Mouse (Mus musculus) spleen, adult 2 months (tissue): ENCODE measurements around the gene Txnrd1. TPM values are rescaled to one million over a fixed set of nuclear protein-coding genes. Genes with fewer than 3 reads are reported as not detected.

Experiments
- DNase-seq, 2 experiments: peaks; one replicate each; pipeline versions ENCODE4 v3.0.0 to v3.0.0-alpha.2; 2012 to 2021; ENCODE audit warnings: low spot score in 2 of 2, low read depth in 1 of 2
- H3K27ac ChIP-seq: fragments of 200-500 bp; 2 replicates; pipeline ENCODE4 v1.5.1; 2012; ENCODE audit warnings: low read length, inconsistent platforms; ENCODE audit not compliant: insufficient read depth
- H3K27me3 ChIP-seq: fragments of 200-500 bp; 2 replicates; pipeline ENCODE4 v1.6.1; 2012; ENCODE audit warnings: mild to moderate bottlenecking, moderate library complexity, low read length, inconsistent platforms; ENCODE audit not compliant: control insufficient read depth, insufficient read depth
- H3K36me3 ChIP-seq: fragments of 200-500 bp; 2 replicates; pipeline ENCODE4 v1.6.1; 2012; ENCODE audit warnings: mild to moderate bottlenecking, low read length, inconsistent platforms; ENCODE audit not compliant: control insufficient read depth, insufficient read depth
- H3K4me1 ChIP-seq: fragments of 200-500 bp; 2 replicates; pipeline ENCODE4 v1.6.1; 2011; ENCODE audit warnings: inconsistent platforms; ENCODE audit not compliant: control insufficient read depth, insufficient read depth, insufficient read length
- H3K4me3 ChIP-seq: fragments of 200-500 bp; 2 replicates; pipeline ENCODE4 v1.5.1; 2011; ENCODE audit warnings: mild to moderate bottlenecking, inconsistent platforms; ENCODE audit not compliant: insufficient read depth, insufficient read length; ENCODE audit errors: extremely low read depth
- CTCF ChIP-seq: fragments of 200-500 bp; IDR thresholded peaks from 2 replicates; pipeline ENCODE4 v1.5.1; 2011; ENCODE audit warnings: mild to moderate bottlenecking, inconsistent platforms; ENCODE audit not compliant: insufficient read depth, insufficient read length, insufficient replicate concordance; ENCODE audit errors: extremely low read depth
- POLR2A ChIP-seq: fragments of 200-500 bp; IDR thresholded peaks from 2 replicates; pipeline ENCODE4 v1.6.1; 2011; ENCODE audit warnings: low read depth, low read length, inconsistent platforms
- WGBS: fragments of 180-500 bp; shearing (Covaris S2); methylation state at CpG from one replicate; pipeline ENCODE4 v1.1.7; 2018; 5-methylcytosine and 5-hydroxymethylcytosine counted together
- polyA plus RNA-seq: library from polyadenylated mRNA; depleted of rRNA; stranded (reverse); fragments of >200 nt; gene quantifications from 2 replicates; pipeline ENCODE4 v1.2.3, GENCODE M21; 2012

Gene Txnrd1
- polyA plus RNA-seq, 1 experiment, result 14.8 TPM

GRCm38 (mm10) chr10:82876076-82876796 is 42.5 kb downstream of the Txnrd1 start:
- peak in 1 of 2 experiments; percentile 43 for DNase-seq
- peak; percentile 24; the same call in 1 of the 2 replicates for TF ChIP-seq CTCF
- no peak for TF ChIP-seq POLR2A
- no peaks in the 10 kb centered on the region for H3K27me3 ChIP-seq
- H3K36me3 ChIP-seq, result peaks cover 26% of the 10 kb centered on the region
- H3K4me1 ChIP-seq, result no peaks in the 10 kb centered on the region
- 83% methylated on average over 16 of the region's 16 CpGs for WGBS
- no peak overlapping the region for H3K27ac ChIP-seq
- no peak overlapping the region for H3K4me3 ChIP-seq

GRCm38 (mm10) chr10:82887354-82887753 is 53.6 kb downstream of the Txnrd1 start:
- Histone ChIP-seq H3K4me1 (peaks cover 26% of the 10 kb centered on the region), H3K4me3 (no peak overlapping the region), H3K27ac (0 out of 2 replicates have a peak overlapping the region, but pooled peaks have one; percentile 42), H3K36me3 (peaks cover 25% of the 10 kb centered on the region), H3K27me3 (no peaks in the 10 kb centered on the region)
- DNase-seq, result peak in 1 of 2 experiments; percentile 55
- 43% methylated on average over 6 of the region's 6 CpGs for WGBS
- TF ChIP-seq CTCF, result no peak
- no peak for TF ChIP-seq POLR2A

- 74% methylated on average over 8 of the region's 8 CpGs for WGBS
- no peak overlapping the region for H3K27ac ChIP-seq
- no peak overlapping the region for H3K4me3 ChIP-seq
- peaks cover 17% of the 10 kb centered on the region for H3K36me3 ChIP-seq
- DNase-seq, result no peak
- peaks cover 37% of the 10 kb centered on the region for H3K4me1 ChIP-seq
- no peak for TF ChIP-seq CTCF
- no peak for TF ChIP-seq POLR2A
- H3K27me3 ChIP-seq, result no peaks in the 10 kb centered on the region
Measured at GRCm38 (mm10) chr10:82888576-82888975, 54.8 kb downstream of the Txnrd1 start.

- no peak overlapping the region for H3K4me3 ChIP-seq
- DNase-seq, result no peak
- H3K27ac ChIP-seq, result peak overlapping the region; percentile 84; the same call in 1 of the 2 replicates
- WGBS, result 28% methylated on average over 9 of the region's 9 CpGs
- H3K36me3 ChIP-seq, result peaks cover 14% of the 10 kb centered on the region
- no peaks in the 10 kb centered on the region for H3K27me3 ChIP-seq
- TF ChIP-seq POLR2A (no peak), CTCF (no peak)
- H3K4me1 ChIP-seq, result peaks cover 44% of the 10 kb centered on the region
Measured at GRCm38 (mm10) chr10:82889447-82889973, 55.8 kb downstream of the Txnrd1 start.

DNA sequence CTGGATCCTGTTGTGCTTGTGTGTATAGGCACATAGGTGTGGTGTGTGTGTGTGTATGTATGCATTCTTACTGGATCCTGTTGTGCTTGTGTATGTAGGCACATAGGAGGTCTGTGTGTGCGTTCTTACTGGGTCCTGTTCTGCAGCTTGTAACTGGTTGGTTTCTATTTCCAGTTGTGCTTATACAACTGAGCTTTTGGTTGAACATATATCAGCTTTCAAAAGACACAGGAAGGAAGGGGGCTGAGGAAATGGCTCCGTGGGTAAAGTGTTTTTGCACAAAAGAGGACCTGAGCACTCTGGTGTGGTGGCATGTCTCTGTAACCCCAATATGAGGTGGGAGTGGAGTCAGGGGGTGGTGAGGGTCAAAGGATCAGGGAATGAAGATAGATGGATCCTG is 57.2 kb downstream of the Txnrd1 start:
- 13% methylated on average over 2 of the region's 2 CpGs for WGBS
- peak overlapping the region; percentile 84 for H3K27ac ChIP-seq
- H3K4me1 ChIP-seq, result peaks cover 44% of the 10 kb centered on the region
- peaks cover 8% of the 10 kb centered on the region for H3K36me3 ChIP-seq
- no peak overlapping the region for H3K4me3 ChIP-seq
- no peaks in the 10 kb centered on the region for H3K27me3 ChIP-seq
- no peak for DNase-seq
- TF ChIP-seq POLR2A (no peak), CTCF (no peak)

DNA sequence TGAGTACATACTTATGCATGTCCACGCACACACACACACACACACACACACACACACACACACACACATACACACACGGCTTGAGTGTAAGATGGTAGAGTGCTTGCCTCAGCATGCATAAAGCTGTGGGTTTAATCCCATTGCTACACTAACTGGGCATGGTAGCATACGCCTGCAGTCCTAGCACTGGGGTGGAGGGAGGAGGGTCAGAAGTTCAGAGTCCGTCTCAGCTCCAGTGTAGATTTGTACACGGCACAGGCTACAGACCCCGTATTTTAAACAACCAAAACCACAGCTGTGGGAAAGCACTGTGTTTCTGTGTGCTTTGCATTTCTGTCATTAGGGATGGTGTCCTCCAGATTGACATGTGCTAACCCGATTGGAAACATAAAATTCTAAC is 57.7 kb downstream of the Txnrd1 start:
- WGBS, result 56% methylated on average over 7 of the region's 7 CpGs
- Histone ChIP-seq H3K4me1 (peaks cover 44% of the 10 kb centered on the region), H3K27me3 (no peaks in the 10 kb centered on the region), H3K4me3 (no peak overlapping the region), H3K27ac (peak overlapping the region; percentile 84), H3K36me3 (peaks cover 10% of the 10 kb centered on the region)
- DNase-seq, result no peak
- TF ChIP-seq CTCF (no peak), POLR2A (no peak)
